Mouse (Mus musculus): ENCODE data around the gene 1500009C09Rik. TPM values are rescaled to one million over a fixed set of nuclear protein-coding genes. Genes with fewer than 3 reads are reported as not detected.
"Not testable (repeated sequence)": the region's sequence is repeated elsewhere in the genome, so short reads cannot be mapped to it uniquely, and the experiment has no call there.

1500009C09Rik gene
- polyA plus RNA-seq, 1 experiment from 2014 or later: not detected

- ATAC-seq: peak; percentile 99
These were observed 7.9 kb upstream of the 1500009C09Rik start, which contains the start of gene Cenpm for GRCm38 (mm10) chr15:82244115-82244804. Gene Cenpm (minus strand): TSS chr15:82244748.

GRCm38 (mm10) chr15:82244805-82245161 lies 7.4 kb upstream of the 1500009C09Rik start:
- not testable (repeated sequence) for H3K4me1 ChIP-seq (ENCODE audit: insufficient read depth, low read depth, low read length); DNase-seq (ENCODE audit: low spot score); H3K27me3 ChIP-seq (replicated peaks; ENCODE audit: insufficient read depth, low read length); ATAC-seq; H3K9ac ChIP-seq (replicated peaks; ENCODE audit: low read depth); H3K36me3 ChIP-seq (ENCODE audit: insufficient read depth, low read length); H3K27ac ChIP-seq (ENCODE audit: low read length); H3K9me3 ChIP-seq (ENCODE audit: low read length)
- Histone ChIP-seq H3K4me3 (ENCODE audit: low read depth, low read length) (peak overlapping the region; percentile 69), H3K4me2 (replicated peaks; ENCODE audit: low read depth, low read length) (peak overlapping the region; percentile 81)
- 20% methylated on average over 9 of the region's 9 CpGs for WGBS

More at GRCm38 (mm10) chr15:82244115-82244804, 7.9 kb upstream of the 1500009C09Rik start, which contains the start of gene Cenpm:
- H3K36me3 ChIP-seq (ENCODE audit: insufficient read depth, low read length): no peaks in the 10 kb centered on the region
- H3K9ac ChIP-seq (replicated peaks; ENCODE audit: low read depth): 0 out of 2 replicates have a peak within 1 kb of the TSS, but pooled peaks have one; percentile 23
- WGBS: under 1% methylated on average over 59 of the region's 65 CpGs
- peak within 1 kb of the TSS; percentile 69 for H3K4me3 ChIP-seq (ENCODE audit: low read depth, low read length)
- TF ChIP-seq EP300 (IDR thresholded peaks at IDR 0.05) (no peak), CTCF (IDR thresholded peaks at IDR 0.05) (no peak)
- H3K4me2 ChIP-seq (replicated peaks; ENCODE audit: low read depth, low read length): peak within 1 kb of the TSS; percentile 81
- no peak within 1 kb of the TSS for H3K27ac ChIP-seq (ENCODE audit: low read length)
- peaks cover 5% of the 10 kb centered on the region; the same call in 1 of the 2 replicates for H3K4me1 ChIP-seq (ENCODE audit: insufficient read depth, low read depth, low read length)
- DNase-seq (ENCODE audit: low spot score): peak; percentile 92
- H3K27me3 ChIP-seq (replicated peaks; ENCODE audit: insufficient read depth, low read length): no peaks in the 10 kb centered on the region
- no peaks in the 10 kb centered on the region for H3K9me3 ChIP-seq (ENCODE audit: low read length)

DNA sequence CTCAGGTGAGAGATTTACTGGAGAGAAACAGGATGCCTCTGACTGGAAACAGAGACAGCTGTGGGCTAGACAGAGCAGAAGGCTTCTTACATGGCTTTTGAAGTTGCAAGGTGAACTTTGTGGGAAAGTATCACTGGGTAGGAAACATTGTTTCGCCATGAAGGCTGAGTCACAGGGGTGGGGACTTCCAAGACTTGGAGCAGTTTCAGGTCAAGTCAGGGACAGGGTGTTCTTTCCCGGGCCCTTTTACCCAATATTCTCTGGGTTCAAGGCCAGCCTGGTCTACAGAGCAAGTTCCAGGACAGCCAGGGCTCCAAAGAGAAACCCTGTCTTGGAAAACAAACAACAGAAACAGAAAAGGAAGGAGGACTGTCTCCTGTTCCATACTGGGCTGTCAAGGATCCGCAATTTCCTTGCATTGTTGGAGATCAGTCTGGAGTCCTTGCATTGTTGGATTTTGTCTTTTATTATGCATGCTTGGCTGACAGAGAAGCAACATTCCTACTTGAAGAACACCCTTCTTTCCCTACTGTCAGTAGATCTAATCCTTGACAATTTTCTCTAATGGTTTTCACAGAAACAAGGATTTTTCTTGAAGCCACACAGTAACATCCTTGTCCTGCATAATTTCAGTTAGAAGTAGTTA lies 4.9 kb upstream of the 1500009C09Rik start:
- no peak for TF ChIP-seq CTCF (IDR thresholded peaks at IDR 0.05)
- TF ChIP-seq EP300 (IDR thresholded peaks at IDR 0.05): 0 out of 2 replicates have a peak, but pooled peaks have one; percentile 29
- Histone ChIP-seq H3K36me3 (ENCODE audit: insufficient read depth, low read length) (no peaks in the 10 kb centered on the region), H3K4me2 (replicated peaks; ENCODE audit: low read depth, low read length) (no peak overlapping the region), H3K9me3 (ENCODE audit: low read length) (no peaks in the 10 kb centered on the region), H3K27ac (ENCODE audit: low read length) (no peak overlapping the region), H3K4me1 (ENCODE audit: insufficient read depth, low read depth, low read length) (peaks cover 5% of the 10 kb centered on the region; the same call in 1 of the 2 replicates), H3K27me3 (replicated peaks; ENCODE audit: insufficient read depth, low read length) (no peaks in the 10 kb centered on the region), H3K9ac (replicated peaks; ENCODE audit: low read depth) (no peak overlapping the region), H3K4me3 (ENCODE audit: low read depth, low read length) (no peak overlapping the region)
- 63% methylated on average over 3 of the region's 3 CpGs for WGBS
- ATAC-seq: no peak
- DNase-seq (ENCODE audit: low spot score): peak; percentile 9

- TF ChIP-seq CTCF (IDR thresholded peaks at IDR 0.05) (peak; percentile 48), EP300 (IDR thresholded peaks at IDR 0.05) (no peak)
- Histone ChIP-seq H3K4me1 (ENCODE audit: insufficient read depth, low read depth, low read length) (no peaks in the 10 kb centered on the region), H3K4me2 (replicated peaks; ENCODE audit: low read depth, low read length) (no peak overlapping the region), H3K27me3 (replicated peaks; ENCODE audit: insufficient read depth, low read length) (no peaks in the 10 kb centered on the region), H3K27ac (ENCODE audit: low read length) (no peak overlapping the region), H3K9me3 (ENCODE audit: low read length) (no peaks in the 10 kb centered on the region), H3K4me3 (ENCODE audit: low read depth, low read length) (no peak overlapping the region), H3K9ac (replicated peaks; ENCODE audit: low read depth) (no peak overlapping the region), H3K36me3 (ENCODE audit: insufficient read depth, low read length) (no peaks in the 10 kb centered on the region)
- ATAC-seq (no peak), DNase-seq (ENCODE audit: low spot score) (no peak)
- whole genome bisulfite sequencing: 91% methylated on average over 3 of the region's 3 CpGs
These were observed 618 bp upstream of the 1500009C09Rik start for GRCm38 (mm10) chr15:82251579-82251978.

- Histone ChIP-seq H3K27ac (ENCODE audit: low read length) (no peak overlapping the region), H3K9ac (replicated peaks; ENCODE audit: low read depth) (no peak overlapping the region), H3K36me3 (ENCODE audit: insufficient read depth, low read length) (no peaks in the 10 kb centered on the region), H3K4me2 (replicated peaks; ENCODE audit: low read depth, low read length) (no peak overlapping the region), H3K27me3 (replicated peaks; ENCODE audit: insufficient read depth, low read length) (no peaks in the 10 kb centered on the region), H3K4me3 (ENCODE audit: low read depth, low read length) (no peak overlapping the region), H3K9me3 (ENCODE audit: low read length) (no peaks in the 10 kb centered on the region), H3K4me1 (ENCODE audit: insufficient read depth, low read depth, low read length) (no peaks in the 10 kb centered on the region)
- TF ChIP-seq EP300 (IDR thresholded peaks at IDR 0.05) (no peak), CTCF (IDR thresholded peaks at IDR 0.05) (peak; percentile 17; the same call in 1 of the 2 replicates)
- ATAC-seq: no peak
- no peak for DNase-seq (ENCODE audit: low spot score)
- WGBS: 46% methylated on average over 4 of the region's 4 CpGs
These were observed 3.1 kb downstream of the 1500009C09Rik start for GRCm38 (mm10) chr15:82255248-82255647.

- H3K9ac ChIP-seq (replicated peaks; ENCODE audit: low read depth): no peak overlapping the region
- no peaks in the 10 kb centered on the region for H3K9me3 ChIP-seq (ENCODE audit: low read length)
- no peaks in the 10 kb centered on the region for H3K36me3 ChIP-seq (ENCODE audit: insufficient read depth, low read length)
- no peak overlapping the region for H3K4me3 ChIP-seq (ENCODE audit: low read depth, low read length)
- no peaks in the 10 kb centered on the region for H3K4me1 ChIP-seq (ENCODE audit: insufficient read depth, low read depth, low read length)
- no peak overlapping the region for H3K27ac ChIP-seq (ENCODE audit: low read length)
- WGBS: 19% methylated on average over 10 of the region's 10 CpGs
- H3K27me3 ChIP-seq (replicated peaks; ENCODE audit: insufficient read depth, low read length): no peaks in the 10 kb centered on the region
- TF ChIP-seq EP300 (IDR thresholded peaks at IDR 0.05) (no peak), CTCF (IDR thresholded peaks at IDR 0.05) (no peak; the same call in 1 of the 2 replicates)
- DNase-seq (ENCODE audit: low spot score) (no peak), ATAC-seq (no peak)
- H3K4me2 ChIP-seq (replicated peaks; ENCODE audit: low read depth, low read length): no peak overlapping the region
These were observed 3.8 kb downstream of the 1500009C09Rik start for GRCm38 (mm10) chr15:82255944-82256383.

Data from lung, postnatal 0 days (tissue).